Mouse (Mus musculus): ENCODE measurements at regions not wholly inside any gene's neighbourhood (a gene's known extent, or its start where the extent isn't known, plus 50 kb on each side); places are given as distances from the start of the nearest gene placed in this dataset.

GRCm38 (mm10) chr8:59499618-59500017 is 587.2 kb upstream of the Galntl6 start:
- Histone ChIP-seq H3K36me3 (no peaks in the 10 kb centered on the region), H3K4me3 (no peak overlapping the region), H3K4me2 (replicated peaks) (no peak overlapping the region), H3K9me3 (replicated peaks) (no peaks in the 10 kb centered on the region), H3K9ac (no peak overlapping the region), H3K4me1 (no peaks in the 10 kb centered on the region), H3K27ac (no peak overlapping the region), H3K27me3 (no peaks in the 10 kb centered on the region)
- 94% methylated on average over 1 of the region's 1 CpGs for WGBS
- no peak for ATAC-seq (ENCODE audit: low FRiP score)

GRCm38 (mm10) chr8:59491392-59491791 is 579.0 kb upstream of the Galntl6 start:
- no peaks in the 10 kb centered on the region for H3K4me1 ChIP-seq
- no peak overlapping the region for H3K4me2 ChIP-seq (replicated peaks)
- no peak overlapping the region for H3K27ac ChIP-seq
- no peak overlapping the region for H3K9ac ChIP-seq
- 0 out of 2 replicates have a peak, but pooled peaks have one; percentile 56 for ATAC-seq (ENCODE audit: low FRiP score)
- H3K27me3 ChIP-seq = no peaks in the 10 kb centered on the region
- no peaks in the 10 kb centered on the region for H3K9me3 ChIP-seq (replicated peaks)
- H3K4me3 ChIP-seq = no peak overlapping the region
- H3K36me3 ChIP-seq = no peaks in the 10 kb centered on the region

GRCm38 (mm10) chr8:59478257-59478656 is 565.8 kb upstream of the Galntl6 start:
- ATAC-seq (ENCODE audit: low FRiP score) = no peak
- Histone ChIP-seq H3K9ac (no peak overlapping the region), H3K36me3 (no peaks in the 10 kb centered on the region), H3K9me3 (replicated peaks) (no peaks in the 10 kb centered on the region), H3K4me1 (no peaks in the 10 kb centered on the region), H3K27ac (no peak overlapping the region), H3K4me3 (no peak overlapping the region), H3K27me3 (no peaks in the 10 kb centered on the region), H3K4me2 (replicated peaks) (no peak overlapping the region)
- 16% methylated on average over 3 of the region's 3 CpGs for WGBS

DNA sequence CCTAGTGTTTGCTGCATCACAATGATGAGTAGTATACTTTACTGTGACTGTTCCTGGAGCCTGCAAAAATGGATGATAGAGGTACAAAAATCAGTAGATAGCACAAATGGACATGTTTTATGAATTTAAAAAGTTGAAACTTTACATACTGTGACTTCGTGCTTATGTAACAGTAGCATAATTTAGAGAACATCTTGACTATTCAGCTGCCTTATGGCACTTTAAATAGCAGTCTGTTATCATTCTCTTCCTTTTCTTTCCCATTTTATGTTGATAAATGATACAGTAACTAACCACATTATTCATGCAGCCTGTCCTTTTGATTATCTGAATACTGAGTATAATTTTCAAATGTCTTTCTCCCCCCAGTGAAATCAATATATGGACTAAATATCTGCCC is 561.8 kb upstream of the Galntl6 start:
- 88% methylated on average over 1 of the region's 1 CpGs for WGBS
- Histone ChIP-seq H3K27me3 (no peaks in the 10 kb centered on the region), H3K4me3 (no peak overlapping the region), H3K4me1 (no peaks in the 10 kb centered on the region), H3K4me2 (replicated peaks) (no peak overlapping the region), H3K9ac (no peak overlapping the region), H3K9me3 (replicated peaks) (no peaks in the 10 kb centered on the region), H3K27ac (no peak overlapping the region), H3K36me3 (no peaks in the 10 kb centered on the region)
- no peak for ATAC-seq (ENCODE audit: low FRiP score)

DNA sequence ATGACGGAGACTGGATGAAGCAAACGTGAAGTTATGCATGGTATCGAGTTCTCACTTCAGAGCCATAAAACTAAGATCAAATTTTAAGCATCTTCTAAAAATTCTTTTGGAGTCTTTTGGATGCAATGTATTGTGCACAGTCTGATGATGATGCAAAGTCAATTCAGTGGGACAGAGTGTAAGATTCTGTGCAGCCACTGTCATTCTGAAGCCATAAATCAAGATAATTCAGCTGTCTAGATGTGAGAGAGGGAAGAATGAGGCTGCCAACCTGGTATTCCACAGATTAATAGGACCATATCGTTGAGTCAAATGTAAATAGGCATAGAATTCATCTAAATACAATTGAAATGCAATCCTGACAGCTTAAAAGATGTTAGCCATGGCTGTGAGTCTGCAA is 536.2 kb upstream of the Galntl6 start:
- Histone ChIP-seq H3K27me3 (no peaks in the 10 kb centered on the region), H3K4me1 (no peaks in the 10 kb centered on the region), H3K36me3 (no peaks in the 10 kb centered on the region), H3K4me2 (replicated peaks) (no peak overlapping the region), H3K27ac (no peak overlapping the region), H3K4me3 (no peak overlapping the region), H3K9ac (no peak overlapping the region), H3K9me3 (replicated peaks) (no peaks in the 10 kb centered on the region)
- ATAC-seq (ENCODE audit: low FRiP score) = peak; percentile 79; the same call in 1 of the 2 replicates
- 59% methylated on average over 4 of the region's 4 CpGs for WGBS

GRCm38 (mm10) chr8:59403659-59404058 is 491.2 kb upstream of the Galntl6 start:
- H3K4me3 ChIP-seq = no peak overlapping the region
- H3K27ac ChIP-seq = no peak overlapping the region
- H3K27me3 ChIP-seq = no peaks in the 10 kb centered on the region
- no peaks in the 10 kb centered on the region for H3K36me3 ChIP-seq
- no peak for ATAC-seq (ENCODE audit: low FRiP score)
- no peak overlapping the region for H3K4me2 ChIP-seq (replicated peaks)
- H3K9me3 ChIP-seq (replicated peaks) = no peaks in the 10 kb centered on the region
- no peak overlapping the region for H3K9ac ChIP-seq
- H3K4me1 ChIP-seq = no peaks in the 10 kb centered on the region

- 80% methylated on average over 1 of the region's 1 CpGs for WGBS
- H3K4me1 ChIP-seq = no peaks in the 10 kb centered on the region
- no peaks in the 10 kb centered on the region for H3K27me3 ChIP-seq
- H3K4me3 ChIP-seq = no peak overlapping the region
- no peaks in the 10 kb centered on the region for H3K36me3 ChIP-seq
- H3K9me3 ChIP-seq (replicated peaks) = no peaks in the 10 kb centered on the region
- H3K27ac ChIP-seq = no peak overlapping the region
- no peak overlapping the region for H3K4me2 ChIP-seq (replicated peaks)
- H3K9ac ChIP-seq = no peak overlapping the region
- ATAC-seq (ENCODE audit: low FRiP score) = no peak
Observed at GRCm38 (mm10) chr8:59389706-59390105, 477.3 kb upstream of the Galntl6 start.

DNA sequence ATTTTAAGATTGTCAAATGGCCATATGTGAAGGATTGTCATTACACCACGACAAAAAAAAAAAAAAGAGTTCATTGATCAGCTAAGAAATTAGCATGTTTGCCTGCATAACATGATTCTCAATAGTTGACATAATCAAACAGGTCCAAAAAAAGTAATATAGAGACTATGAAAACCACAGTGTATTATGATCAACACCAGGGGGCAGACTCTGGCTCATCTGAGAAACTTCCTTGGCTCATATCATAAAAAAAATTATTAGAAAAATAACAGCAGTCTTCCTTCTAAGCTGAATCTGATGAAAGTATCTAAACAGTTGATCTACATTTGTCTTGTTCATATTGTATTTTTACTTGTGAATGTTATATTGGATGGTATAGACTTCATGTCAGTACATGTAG is 472.3 kb upstream of the Galntl6 start:
- Histone ChIP-seq H3K4me2 (replicated peaks) (no peak overlapping the region), H3K27ac (no peak overlapping the region), H3K9ac (no peak overlapping the region), H3K4me3 (no peak overlapping the region), H3K27me3 (no peaks in the 10 kb centered on the region), H3K36me3 (no peaks in the 10 kb centered on the region), H3K9me3 (replicated peaks) (no peaks in the 10 kb centered on the region), H3K4me1 (no peaks in the 10 kb centered on the region)
- WGBS = 56% methylated on average over 1 of the region's 1 CpGs
- no peak for ATAC-seq (ENCODE audit: low FRiP score)

- H3K27me3 ChIP-seq = no peaks in the 10 kb centered on the region
- H3K9me3 ChIP-seq (replicated peaks) = no peaks in the 10 kb centered on the region
- H3K4me1 ChIP-seq = no peaks in the 10 kb centered on the region
- WGBS = 77% methylated on average over 3 of the region's 3 CpGs
- no peak overlapping the region for H3K4me2 ChIP-seq (replicated peaks)
- no peaks in the 10 kb centered on the region for H3K36me3 ChIP-seq
- H3K27ac ChIP-seq = no peak overlapping the region
- H3K4me3 ChIP-seq = no peak overlapping the region
- no peak overlapping the region for H3K9ac ChIP-seq
- ATAC-seq (ENCODE audit: low FRiP score) = no peak
Observed at GRCm38 (mm10) chr8:59352983-59353382, 440.5 kb upstream of the Galntl6 start.

GRCm38 (mm10) chr8:59334990-59335389 is 422.6 kb upstream of the Galntl6 start:
- no peak overlapping the region for H3K9ac ChIP-seq
- H3K4me2 ChIP-seq (replicated peaks) = no peak overlapping the region
- ATAC-seq (ENCODE audit: low FRiP score) = no peak
- no peaks in the 10 kb centered on the region for H3K4me1 ChIP-seq
- H3K4me3 ChIP-seq = no peak overlapping the region
- H3K27me3 ChIP-seq = no peaks in the 10 kb centered on the region
- no peaks in the 10 kb centered on the region for H3K36me3 ChIP-seq
- H3K9me3 ChIP-seq (replicated peaks) = no peaks in the 10 kb centered on the region
- H3K27ac ChIP-seq = no peak overlapping the region

Data from hindbrain, embryonic 12.5 days (tissue).